Mouse (Mus musculus) MEL (cell line): ENCODE measurements around the gene Majin.

Source experiments
- CHD2 ChIP-seq: IDR thresholded peaks from 2 replicates; pipeline ENCODE4 v1.6.1; 2011; ENCODE audit warnings: low read length, improper control_type of control experiment
- CTCF ChIP-seq, 3 experiments: IDR thresholded peaks in 2 of 3; conservative IDR thresholded peaks in 1 of 3; 2 replicates each; pipeline ENCODE4 v1.5.1; 2011 to 2012; ENCODE audit warnings: low read length in 3 of 3, low read depth in 2 of 3, mild to moderate bottlenecking in 2 of 3, improper control_type of control experiment in 1 of 3, inconsistent platforms in 1 of 3, mixed read lengths in 1 of 3, moderate library complexity in 1 of 3; ENCODE audit not compliant: control insufficient read depth in 1 of 3, insufficient read depth in 1 of 3, poor library complexity in 1 of 3, severe bottlenecking in 1 of 3
- EP300 ChIP-seq, 2 experiments: IDR thresholded peaks; 2 replicates each; pipeline ENCODE4 v1.6.1; 2011; ENCODE audit warnings: improper control_type of control experiment in 2 of 2, low read length in 2 of 2, low read depth in 1 of 2, mild to moderate bottlenecking in 1 of 2
- HCFC1 ChIP-seq: IDR thresholded peaks from 2 replicates; pipeline ENCODE4 v1.6.1; 2012; ENCODE audit warnings: low read depth, mild to moderate bottlenecking, inconsistent platforms, low read length, improper control_type of control experiment, moderate library complexity
- POLR2A ChIP-seq, 2 experiments: IDR thresholded peaks; 2 replicates each; pipeline ENCODE4 v1.6.1; 2011 to 2012; ENCODE audit warnings: low read length in 2 of 2, mild to moderate bottlenecking in 2 of 2, control low read depth in 1 of 2, improper control_type of control experiment in 1 of 2, low read depth in 1 of 2, moderate library complexity in 1 of 2; ENCODE audit not compliant: control insufficient read depth in 1 of 2, insufficient read depth in 1 of 2, poor library complexity in 1 of 2
- ZNF384 ChIP-seq: IDR thresholded peaks from 2 replicates; pipeline ENCODE4 v1.6.1; 2012; ENCODE audit warnings: low read depth, mild to moderate bottlenecking, inconsistent platforms, low read length, improper control_type of control experiment

DNA sequence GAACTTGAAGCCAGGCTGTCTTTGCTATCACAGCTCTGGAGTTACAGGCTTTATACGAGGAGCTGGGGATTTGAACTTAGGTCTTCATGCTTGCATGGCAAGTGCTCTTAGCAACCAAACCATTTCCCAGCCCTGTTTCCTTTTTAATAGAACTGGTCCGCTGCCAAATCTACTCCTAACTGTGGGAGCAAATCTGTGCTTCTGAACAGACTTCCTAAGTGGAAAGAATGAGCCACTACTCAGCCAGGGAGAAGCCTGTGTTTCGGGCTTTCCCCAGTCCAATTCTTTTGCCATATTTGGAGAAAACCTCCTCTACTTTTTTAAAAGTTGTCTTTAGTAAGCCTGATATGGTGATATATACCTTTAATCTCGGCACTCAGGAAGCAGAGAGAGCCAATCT lies 88.5 kb downstream of the Majin start:
- TF ChIP-seq CTCF (IDR thresholded peaks at IDR 0.05 in 2 of 3, conservative IDR thresholded peaks at IDR 0.05 in 1 of 3; ENCODE audit: control insufficient read depth in 1 of 3, insufficient read depth in 1 of 3, low read depth in 2 of 3, low read length in 3 of 3, poor library complexity in 1 of 3, severe bottlenecking in 1 of 3) (no peak), ZNF384 (no peak), CHD2 (no peak), POLR2A (IDR thresholded peaks at IDR 0.05; ENCODE audit: control insufficient read depth in 1 of 2, insufficient read depth in 1 of 2, low read depth in 1 of 2, low read length in 2 of 2, poor library complexity in 1 of 2) (no peak), HCFC1 (no peak), EP300 (IDR thresholded peaks at IDR 0.05; ENCODE audit: low read depth in 1 of 2, low read length in 2 of 2) (no peak)
